Mouse (Mus musculus) bone marrow macrophage, adult 2 months (primary cell): ENCODE data around the gene Hc.

Source experiments
- CTCF ChIP-seq: IDR thresholded peaks from 2 replicates; pipeline ENCODE4 v1.5.1; 2012; ENCODE audit warnings: low read depth, mild to moderate bottlenecking, low read length, moderate library complexity
- POLR2A ChIP-seq: IDR thresholded peaks from 2 replicates; pipeline ENCODE4 v1.6.1; 2012; ENCODE audit warnings: mild to moderate bottlenecking, low read depth, low read length, borderline replicate concordance

GRCm38 (mm10) chr2:34954344-34954743, 106.9 kb downstream of the Hc start:
- TF ChIP-seq POLR2A (no peak), CTCF (no peak)
